Mouse (Mus musculus): ENCODE results near the gene Plxnd1. TPM values are rescaled to one million over a fixed set of nuclear protein-coding genes. Genes with fewer than 3 reads are reported as not detected.

The Plxnd1 gene
- polyA plus RNA-seq, 1 experiment from 2014 or later = 24.5 TPM

DNA sequence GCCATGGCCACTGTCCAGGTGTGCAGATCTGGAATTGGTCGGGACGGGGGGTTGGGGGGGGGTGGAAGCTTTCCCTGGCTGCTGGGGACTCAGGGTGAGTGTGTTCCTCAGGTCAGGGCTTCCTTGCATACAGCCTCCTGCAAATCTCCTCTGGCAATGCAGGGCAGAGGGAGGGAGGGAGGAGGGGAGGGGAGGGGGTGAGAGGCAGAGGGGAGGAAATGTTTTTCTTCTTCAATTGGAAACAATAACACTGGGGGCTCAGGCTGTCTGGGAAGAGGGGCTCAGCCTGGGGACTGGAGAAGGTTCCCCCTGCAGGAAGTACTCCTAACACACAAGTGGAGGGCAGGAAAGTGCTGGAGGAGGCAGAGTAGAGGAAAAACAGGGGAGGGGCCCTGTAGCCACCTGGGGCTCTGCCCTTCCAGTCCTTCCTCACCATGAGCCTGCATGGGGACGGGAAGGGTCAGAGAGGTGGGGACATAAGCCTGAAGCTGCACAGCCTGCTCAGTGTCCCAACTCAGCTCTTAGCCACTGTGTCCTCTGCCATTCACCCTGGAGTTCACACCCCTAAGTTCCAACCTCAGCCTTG lies 3.0 kb upstream of the Plxnd1 start:
- Histone ChIP-seq H3K27me3 (peaks cover 32% of the 10 kb centered on the region), H3K4me3 (no peak overlapping the region), H3K36me3 (no peaks in the 10 kb centered on the region), H3K9me3 (replicated peaks) (no peaks in the 10 kb centered on the region), H3K4me2 (replicated peaks) (0 out of 2 replicates have a peak overlapping the region, but pooled peaks have one; percentile 0), H3K27ac (no peak overlapping the region), H3K4me1 (peaks cover 25% of the 10 kb centered on the region), H3K9ac (no peak overlapping the region)
- 26% methylated on average over 3 of the region's 3 CpGs for WGBS
- ATAC-seq (ENCODE audit: low FRiP score) = no peak

DNA sequence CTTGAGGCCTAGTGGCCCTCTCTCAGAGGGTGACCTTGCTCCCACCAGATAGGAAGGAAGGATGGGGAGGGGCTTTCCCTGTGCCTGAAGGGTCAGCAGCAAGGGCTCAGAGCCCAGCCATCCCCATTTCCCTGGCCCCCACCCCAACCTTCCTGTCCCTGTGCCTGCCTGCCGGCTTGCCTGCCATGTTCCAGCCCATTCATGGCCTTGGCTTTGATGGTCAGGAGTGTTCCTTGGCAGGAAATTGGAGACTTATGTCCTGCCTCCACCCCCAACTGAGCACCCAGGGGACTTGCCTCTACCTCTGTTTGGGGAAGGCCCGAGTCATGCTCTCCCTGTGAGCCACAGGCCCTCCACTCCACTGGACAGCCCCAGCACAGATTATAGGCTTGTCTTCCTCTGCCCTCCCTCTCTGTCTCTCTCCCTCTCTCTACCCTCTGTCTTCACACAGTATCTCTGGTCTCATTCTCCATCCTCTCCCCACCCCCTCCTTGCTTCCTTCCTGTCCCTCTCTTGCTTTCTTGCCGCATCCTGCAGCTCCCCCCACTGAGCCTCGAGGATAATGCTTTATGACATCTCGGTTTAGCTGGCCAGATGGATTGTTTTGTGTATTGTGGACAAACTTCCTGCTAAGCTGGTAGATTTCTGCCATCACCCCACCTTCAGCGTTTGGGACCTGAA lies 1.5 kb upstream of the Plxnd1 start:
- H3K27ac ChIP-seq = no peak overlapping the region
- H3K4me1 ChIP-seq = peaks cover 36% of the 10 kb centered on the region
- no peaks in the 10 kb centered on the region for H3K9me3 ChIP-seq (replicated peaks)
- H3K4me3 ChIP-seq = no peak overlapping the region
- H3K4me2 ChIP-seq (replicated peaks) = no peak overlapping the region
- WGBS = 37% methylated on average over 6 of the region's 6 CpGs
- ATAC-seq (ENCODE audit: low FRiP score) = no peak
- no peaks in the 10 kb centered on the region for H3K36me3 ChIP-seq
- peaks cover 47% of the 10 kb centered on the region for H3K27me3 ChIP-seq
- no peak overlapping the region for H3K9ac ChIP-seq

DNA sequence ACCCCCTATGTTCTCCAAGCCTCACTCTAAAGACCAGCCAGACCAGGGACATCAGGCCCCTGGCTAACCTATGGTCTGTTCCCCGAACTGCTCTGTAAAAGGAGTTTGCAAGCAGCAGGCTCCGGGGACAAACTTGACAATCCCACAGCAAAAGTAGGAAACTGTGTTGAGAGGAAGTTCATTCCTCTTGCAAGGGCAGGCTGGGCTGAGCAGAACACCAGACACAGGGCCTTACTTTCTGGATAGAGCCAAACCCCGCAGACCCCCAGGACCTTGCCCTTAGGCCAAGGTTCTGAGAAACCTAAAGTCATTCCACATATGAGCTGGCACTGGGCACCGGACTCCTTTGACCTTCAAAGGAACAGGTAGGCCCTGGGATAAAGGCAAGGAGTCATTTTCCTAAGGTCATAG lies 731 bp upstream of the Plxnd1 start:
- Histone ChIP-seq H3K9ac (peak overlapping the region; percentile 53; the same call in 1 of the 2 replicates), H3K27ac (0 out of 2 replicates have a peak overlapping the region, but pooled peaks have one; percentile 17), H3K9me3 (replicated peaks) (no peaks in the 10 kb centered on the region), H3K36me3 (no peaks in the 10 kb centered on the region), H3K27me3 (peaks cover 55% of the 10 kb centered on the region), H3K4me3 (peak overlapping the region; percentile 53), H3K4me2 (replicated peaks) (peak overlapping the region; percentile 84), H3K4me1 (peaks cover 39% of the 10 kb centered on the region)
- ATAC-seq (ENCODE audit: low FRiP score) = no peak
- WGBS = 54% methylated on average over 4 of the region's 4 CpGs

DNA sequence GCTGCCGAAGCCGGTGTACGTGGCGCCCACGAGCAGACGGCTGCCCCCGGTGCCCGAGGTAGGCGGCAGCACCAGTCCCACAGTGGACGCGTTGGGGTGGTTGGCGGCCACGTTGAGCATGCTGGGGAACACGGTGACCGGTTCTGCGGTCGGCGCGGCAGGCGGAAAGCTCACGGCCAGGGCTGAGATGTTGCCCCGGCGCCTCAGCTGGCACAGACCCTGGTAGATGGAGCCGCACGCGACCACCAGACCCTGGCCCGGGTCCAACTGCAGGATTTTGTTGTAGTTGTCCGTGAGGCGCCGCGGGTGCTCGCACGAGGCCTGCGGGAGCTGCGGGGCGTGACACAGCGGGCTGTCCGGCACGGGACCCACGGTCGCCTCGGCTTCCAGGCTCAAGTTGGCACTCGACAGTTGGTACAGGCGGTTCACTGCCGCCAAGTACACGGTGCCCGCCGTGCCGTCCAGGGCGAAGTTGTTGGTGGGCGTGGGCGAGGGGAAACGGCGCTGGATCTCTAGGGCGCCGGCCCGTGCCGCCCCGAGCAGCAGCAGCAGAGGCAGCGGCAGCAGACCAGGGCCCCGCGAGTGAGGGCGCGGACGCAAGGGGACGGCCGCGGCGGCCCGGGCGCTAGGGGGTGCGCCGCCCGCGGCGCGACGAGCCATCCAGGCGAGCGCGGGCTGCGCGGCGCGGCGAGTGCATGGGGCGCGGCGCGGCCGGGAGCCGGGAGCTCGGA lies 494 bp downstream of the Plxnd1 start:
- Histone ChIP-seq H3K4me2 (replicated peaks) (peak overlapping the region; percentile 84), H3K27me3 (peaks cover 60% of the 10 kb centered on the region), H3K9ac (peak overlapping the region; percentile 53), H3K36me3 (no peaks in the 10 kb centered on the region), H3K4me3 (peak overlapping the region; percentile 53), H3K27ac (peak overlapping the region; percentile 30; the same call in 1 of the 2 replicates), H3K9me3 (replicated peaks) (no peaks in the 10 kb centered on the region), H3K4me1 (peaks cover 41% of the 10 kb centered on the region)
- 1% methylated on average over 84 of the region's 93 CpGs for WGBS
- ATAC-seq (ENCODE audit: low FRiP score) = peak; percentile 12; the same call in 1 of the 2 replicates

DNA sequence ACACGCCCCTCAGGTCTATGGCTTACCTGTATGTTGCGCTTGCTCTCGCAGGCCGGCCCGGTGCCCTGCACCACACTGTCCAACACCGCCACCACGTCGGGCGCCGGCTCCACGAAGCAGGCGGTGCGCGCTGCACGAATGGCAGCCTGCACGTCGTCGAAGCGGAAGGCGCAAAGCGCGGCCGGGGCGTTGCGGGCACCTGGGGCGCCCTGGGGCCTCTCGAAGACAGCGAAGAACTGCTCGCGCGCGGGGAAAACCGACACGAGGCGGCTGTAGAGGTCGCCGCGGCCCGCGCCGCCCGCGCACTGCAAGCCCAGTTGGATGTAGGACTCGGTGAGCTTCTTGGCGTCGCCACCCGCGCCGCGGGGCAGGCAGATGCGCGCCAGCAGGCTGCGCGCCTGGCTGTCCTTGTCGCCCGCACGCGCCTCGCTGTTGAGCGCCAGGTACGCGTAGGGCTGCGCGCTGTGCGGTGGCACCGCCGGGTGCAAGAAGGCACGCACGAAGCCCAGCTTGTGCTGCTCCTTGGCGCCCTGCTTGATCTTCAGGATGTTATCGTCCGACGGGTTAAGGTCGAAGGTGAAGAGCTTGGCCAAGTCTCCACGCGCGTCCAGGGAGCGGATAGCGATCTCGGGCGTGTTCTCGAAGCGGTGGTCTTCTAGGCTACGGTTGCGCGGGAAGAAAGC lies 1.2 kb downstream of the Plxnd1 start:
- H3K27me3 ChIP-seq = peaks cover 66% of the 10 kb centered on the region
- no peaks in the 10 kb centered on the region for H3K9me3 ChIP-seq (replicated peaks)
- H3K27ac ChIP-seq = peak overlapping the region; percentile 30; the same call in 1 of the 2 replicates
- peak overlapping the region; percentile 53 for H3K4me3 ChIP-seq
- peaks cover 44% of the 10 kb centered on the region for H3K4me1 ChIP-seq
- peak overlapping the region; percentile 84 for H3K4me2 ChIP-seq (replicated peaks)
- H3K9ac ChIP-seq = peak overlapping the region; percentile 53
- 2% methylated on average over 86 of the region's 86 CpGs for WGBS
- ATAC-seq (ENCODE audit: low FRiP score) = no peak
- no peaks in the 10 kb centered on the region for H3K36me3 ChIP-seq

DNA sequence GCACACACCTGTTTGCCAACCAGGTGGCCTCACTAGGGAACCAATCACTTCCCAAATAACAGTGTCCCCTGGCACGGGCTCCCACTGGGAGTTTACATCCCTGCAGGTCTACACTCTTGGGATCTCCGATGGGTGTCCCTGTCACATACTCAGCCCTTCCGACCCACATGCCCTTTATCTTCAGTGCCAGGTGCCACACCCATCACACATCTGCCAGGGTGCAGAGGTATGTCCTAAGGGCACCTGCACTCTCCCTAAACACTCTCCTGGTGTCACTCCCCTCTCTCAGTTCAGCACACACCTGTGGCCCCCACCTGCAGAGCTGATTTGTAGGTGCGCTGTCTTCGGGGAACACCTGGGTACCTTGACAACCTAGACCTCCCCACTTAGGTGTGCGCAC lies 1.8 kb downstream of the Plxnd1 start:
- Histone ChIP-seq H3K4me2 (replicated peaks) (peak overlapping the region; percentile 84), H3K27ac (no peak overlapping the region), H3K36me3 (no peaks in the 10 kb centered on the region), H3K4me1 (peaks cover 44% of the 10 kb centered on the region), H3K9ac (peak overlapping the region; percentile 53), H3K9me3 (replicated peaks) (no peaks in the 10 kb centered on the region), H3K4me3 (peak overlapping the region; percentile 53), H3K27me3 (peaks cover 66% of the 10 kb centered on the region)
- 44% methylated on average over 6 of the region's 6 CpGs for WGBS
- ATAC-seq (ENCODE audit: low FRiP score) = no peak

DNA sequence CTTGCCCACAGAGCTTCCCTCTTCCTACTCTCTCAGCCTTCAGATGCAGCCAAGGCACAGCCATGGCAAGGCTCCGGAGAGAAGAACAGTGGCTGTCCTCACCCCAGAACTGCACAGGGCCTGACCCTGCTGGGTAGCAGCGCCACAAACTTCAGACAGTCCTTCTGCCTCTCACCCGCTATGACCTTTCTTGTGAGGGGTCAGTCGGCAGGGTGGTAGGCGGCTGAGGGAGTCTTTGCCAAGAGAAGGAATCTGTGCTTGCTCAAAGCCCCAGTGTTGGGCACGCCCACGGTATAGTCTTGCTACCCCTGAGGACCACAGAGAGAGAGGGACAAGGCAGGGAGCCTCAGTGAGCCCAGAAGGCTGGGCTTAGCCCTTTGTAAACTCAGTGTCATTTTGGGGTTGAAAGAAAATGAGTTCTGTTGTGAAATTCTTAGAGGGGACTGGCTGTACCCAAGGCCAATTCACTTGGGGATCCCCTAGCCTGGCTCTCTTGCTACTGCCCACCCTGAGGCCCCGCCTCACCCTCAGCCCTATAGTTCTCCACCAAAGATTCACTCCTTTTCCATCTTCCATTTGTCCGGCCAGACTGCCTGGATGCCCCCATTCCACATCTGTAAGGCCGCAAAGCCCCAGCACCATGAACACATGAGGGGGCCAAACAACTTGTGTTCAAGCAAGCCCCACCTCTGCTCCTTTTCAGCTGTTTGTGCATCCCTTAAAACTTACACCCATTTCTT lies 2.8 kb downstream of the Plxnd1 start:
- no peak for ATAC-seq (ENCODE audit: low FRiP score)
- WGBS = 25% methylated on average over 10 of the region's 10 CpGs

DNA sequence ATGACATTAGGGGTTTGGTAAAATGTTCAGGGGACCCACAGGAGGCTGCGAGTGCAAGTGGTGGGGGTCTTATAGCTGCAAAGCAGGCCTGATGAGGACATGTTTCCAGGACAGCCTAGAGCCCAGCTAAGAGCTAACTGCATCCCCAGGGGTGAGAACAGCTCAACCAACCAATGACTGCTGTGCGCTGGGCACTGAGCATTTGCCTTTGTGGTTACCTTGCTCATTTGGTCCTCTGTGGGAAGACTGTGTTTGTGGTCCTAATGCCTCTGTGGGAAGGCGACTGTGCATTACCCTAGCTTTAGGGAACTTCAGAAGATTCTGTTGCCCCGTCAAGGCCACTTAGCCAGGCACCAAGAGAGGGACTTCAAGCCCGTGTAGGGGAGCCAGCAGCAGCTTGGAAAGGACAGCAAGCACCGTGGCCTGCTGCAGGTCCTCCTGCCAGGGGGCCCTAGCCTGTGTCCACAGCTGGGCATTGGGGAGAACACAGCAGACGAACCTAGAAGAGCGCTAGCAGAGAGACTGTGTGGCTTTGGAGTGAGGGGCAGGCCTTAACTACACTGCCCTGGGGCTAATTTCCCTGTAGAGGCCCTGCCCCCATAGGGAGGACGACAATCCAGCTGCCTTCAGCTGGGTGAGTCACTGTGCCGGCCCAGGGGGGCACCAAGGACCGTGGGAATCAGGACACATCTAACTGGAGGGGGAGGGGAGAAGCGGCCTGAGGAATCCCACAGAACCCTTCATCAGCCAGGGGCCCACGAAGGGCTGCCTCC lies 3.5 kb downstream of the Plxnd1 start:
- Histone ChIP-seq H3K4me1 (peaks cover 48% of the 10 kb centered on the region), H3K4me3 (peak overlapping the region; percentile 15), H3K27ac (peak overlapping the region; percentile 4; the same call in 1 of the 2 replicates), H3K27me3 (peaks cover 68% of the 10 kb centered on the region), H3K9me3 (replicated peaks) (no peaks in the 10 kb centered on the region), H3K4me2 (replicated peaks) (peak overlapping the region; percentile 21), H3K9ac (0 out of 2 replicates have a peak overlapping the region, but pooled peaks have one; percentile 36), H3K36me3 (no peaks in the 10 kb centered on the region)
- WGBS = 26% methylated on average over 13 of the region's 13 CpGs
- ATAC-seq (ENCODE audit: low FRiP score) = no peak

More for the DNA sequence above, 2.8 kb downstream of the Plxnd1 start:
- Histone ChIP-seq H3K36me3 (no peaks in the 10 kb centered on the region), H3K9ac (no peak overlapping the region), H3K4me3 (peak overlapping the region; percentile 15), H3K4me2 (replicated peaks) (peak overlapping the region; percentile 21; the same call in 1 of the 2 replicates), H3K4me1 (peaks cover 40% of the 10 kb centered on the region), H3K27ac (no peak overlapping the region), H3K9me3 (replicated peaks) (no peaks in the 10 kb centered on the region), H3K27me3 (peaks cover 68% of the 10 kb centered on the region)

DNA sequence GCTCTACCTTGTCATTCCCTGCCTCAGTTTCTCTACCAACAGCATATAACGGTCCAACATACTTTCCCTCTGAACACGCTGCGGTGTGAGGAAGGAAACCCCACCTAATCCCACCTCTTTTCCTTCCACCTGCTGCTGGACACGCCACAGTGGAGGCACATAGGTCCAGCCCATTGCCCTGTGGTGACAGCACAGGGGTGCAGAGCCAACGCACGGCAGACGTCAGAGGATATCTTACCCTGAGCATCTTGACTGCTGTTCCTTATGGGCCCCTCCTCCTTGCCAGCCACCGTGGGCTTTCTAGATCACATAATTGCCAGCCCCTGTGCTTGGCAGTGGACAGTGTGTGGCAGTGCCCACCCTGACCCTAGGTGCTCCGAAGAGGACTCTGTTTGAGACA lies 4.3 kb downstream of the Plxnd1 start:
- 88% methylated on average over 9 of the region's 9 CpGs for WGBS
- H3K9me3 ChIP-seq (replicated peaks) = no peaks in the 10 kb centered on the region
- H3K36me3 ChIP-seq = no peaks in the 10 kb centered on the region
- H3K4me3 ChIP-seq = no peak overlapping the region
- peaks cover 60% of the 10 kb centered on the region for H3K27me3 ChIP-seq
- no peak overlapping the region for H3K27ac ChIP-seq
- no peak for ATAC-seq (ENCODE audit: low FRiP score)
- no peak overlapping the region for H3K9ac ChIP-seq
- H3K4me1 ChIP-seq = peaks cover 54% of the 10 kb centered on the region
- peak overlapping the region; percentile 21; the same call in 1 of the 2 replicates for H3K4me2 ChIP-seq (replicated peaks)

DNA sequence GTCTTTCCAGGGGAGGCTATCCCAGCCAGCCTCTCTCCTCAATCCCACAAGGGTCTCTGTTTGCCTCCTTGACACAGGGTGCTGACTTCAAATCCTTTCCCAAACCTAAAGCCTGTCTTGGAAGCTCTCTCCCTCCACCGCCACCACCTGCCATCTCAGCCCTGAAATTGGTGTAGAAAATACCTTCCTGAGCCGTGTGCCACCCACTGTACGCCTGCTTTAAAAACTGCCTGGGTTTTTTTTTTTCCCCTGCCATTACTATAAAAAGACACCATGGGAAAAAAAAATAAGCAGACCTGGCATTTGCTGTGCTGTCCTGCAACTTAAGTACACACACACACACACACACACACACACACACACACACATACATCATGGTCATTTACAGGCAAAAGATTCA lies 4.7 kb downstream of the Plxnd1 start:
- Histone ChIP-seq H3K4me1 (peaks cover 59% of the 10 kb centered on the region), H3K9me3 (replicated peaks) (no peaks in the 10 kb centered on the region), H3K4me2 (replicated peaks) (0 out of 2 replicates have a peak overlapping the region, but pooled peaks have one; percentile 21), H3K27ac (no peak overlapping the region), H3K27me3 (peaks cover 56% of the 10 kb centered on the region), H3K36me3 (no peaks in the 10 kb centered on the region), H3K9ac (no peak overlapping the region), H3K4me3 (no peak overlapping the region)
- WGBS = 82% methylated on average over 3 of the region's 3 CpGs
- no peak for ATAC-seq (ENCODE audit: low FRiP score)

DNA sequence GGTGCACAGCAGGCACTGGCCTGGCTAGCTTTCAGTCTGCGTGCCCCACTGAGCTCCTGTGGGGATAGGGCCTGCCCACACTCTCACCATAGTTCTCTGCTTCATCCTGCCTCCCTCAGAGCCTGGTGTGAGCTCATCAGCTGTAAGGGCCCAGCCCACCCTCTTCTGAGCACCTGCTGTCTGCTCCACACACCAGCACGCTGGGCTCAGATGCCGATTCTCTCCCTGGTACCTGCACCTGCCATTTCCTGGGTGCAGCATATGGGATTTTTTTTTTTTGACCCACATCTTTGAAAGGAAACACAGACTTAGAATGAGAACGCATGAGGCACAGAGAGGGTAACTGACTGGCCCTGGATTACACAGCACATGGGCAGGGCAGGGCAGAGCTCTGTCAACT lies 5.2 kb downstream of the Plxnd1 start:
- WGBS = 61% methylated on average over 4 of the region's 4 CpGs
- Histone ChIP-seq H3K36me3 (no peaks in the 10 kb centered on the region), H3K27ac (no peak overlapping the region), H3K9me3 (replicated peaks) (no peaks in the 10 kb centered on the region), H3K27me3 (peaks cover 53% of the 10 kb centered on the region), H3K4me2 (replicated peaks) (no peak overlapping the region), H3K4me3 (no peak overlapping the region), H3K9ac (no peak overlapping the region), H3K4me1 (peaks cover 63% of the 10 kb centered on the region)
- ATAC-seq (ENCODE audit: low FRiP score) = no peak
